Mouse (Mus musculus) WW6 (cell line): ENCODE measurements at regions not wholly inside any gene's neighbourhood (a gene's known extent, or its start where the extent isn't known, plus 50 kb on each side); places are given as distances from the start of the nearest gene placed in this dataset.

ENCODE experiments used
- DNase-seq: peaks from one replicate; pipeline ENCODE4 v3.0.0-alpha.2; 2013; ENCODE audit warnings: low read depth, low spot score

DNA sequence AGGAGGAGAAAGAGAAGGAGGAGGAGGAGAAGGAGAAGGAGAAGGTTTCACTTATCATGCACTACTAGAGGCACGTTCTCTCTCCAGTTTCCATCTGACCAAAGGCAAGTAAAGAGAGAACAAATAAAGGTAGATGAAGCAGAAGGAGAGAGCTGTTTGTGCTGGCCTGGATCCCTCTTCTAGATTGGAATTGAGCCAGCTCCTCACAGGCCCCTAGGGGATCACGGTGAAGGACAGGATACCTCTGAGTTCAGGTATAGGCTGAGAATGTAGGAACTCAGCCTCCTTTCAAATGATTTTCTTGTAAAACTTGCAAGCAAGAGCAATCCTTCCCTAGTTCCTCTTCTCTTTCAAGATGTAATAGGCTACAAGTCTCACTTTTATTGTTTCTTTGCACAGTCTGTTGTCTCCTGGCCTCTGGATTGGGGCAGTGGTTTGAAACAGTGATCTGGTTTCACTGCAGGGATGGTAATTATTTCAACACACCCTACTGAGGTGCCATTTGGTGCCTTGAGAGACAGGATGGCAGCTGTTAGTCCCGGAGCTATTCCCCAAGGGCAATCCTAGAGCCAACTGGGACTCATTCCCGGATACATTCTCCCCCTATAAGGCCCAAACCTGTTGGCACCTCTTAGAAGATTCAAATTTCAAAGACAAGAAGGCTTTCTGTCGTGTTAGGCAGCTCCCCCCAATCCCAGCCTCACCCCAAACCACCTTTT is 134.8 kb downstream of the Gm9817 start:
- DNase-seq, result no peak

DNA sequence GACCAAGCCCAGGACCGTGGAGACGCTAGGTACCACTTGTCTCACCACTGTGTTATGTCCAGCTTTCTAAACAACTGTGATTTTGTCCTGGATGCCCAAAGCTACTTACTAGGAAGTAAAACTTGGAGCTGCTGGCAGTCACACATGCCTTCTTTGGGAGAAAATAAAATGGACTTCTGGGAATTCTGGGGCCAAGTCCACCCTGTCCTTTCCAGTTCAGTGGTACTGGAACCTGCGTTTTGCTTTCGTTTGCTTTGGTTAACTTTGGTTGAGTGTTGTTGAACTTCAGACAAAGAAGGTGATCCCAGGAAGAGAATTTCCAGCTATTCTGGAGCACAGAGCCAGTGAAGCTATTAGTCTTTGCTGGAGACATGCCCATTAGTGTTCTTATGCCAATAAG is 139.8 kb downstream of the Gm9817 start:
- DNase-seq, result no peak

DNA sequence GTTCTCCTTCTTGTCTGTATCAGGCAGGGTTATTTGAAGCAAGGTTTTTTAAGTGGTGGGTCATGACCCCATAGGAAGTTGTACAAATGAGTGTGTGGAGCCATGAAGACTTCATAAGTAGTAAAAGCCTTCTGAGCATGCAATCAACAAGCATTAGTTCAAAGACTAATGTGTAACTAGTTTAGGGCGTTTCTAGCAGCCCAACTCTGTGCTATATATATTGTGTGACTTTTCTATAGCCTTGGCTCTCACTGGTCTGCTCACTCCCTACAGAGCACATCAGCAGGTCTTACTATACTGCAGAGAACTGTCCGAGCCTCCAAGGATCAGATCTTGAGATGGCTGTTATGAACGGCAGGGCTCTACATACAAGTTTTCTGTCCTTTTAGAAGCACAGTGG is 141.2 kb downstream of the Gm9817 start:
- DNase-seq, result no peak

DNA sequence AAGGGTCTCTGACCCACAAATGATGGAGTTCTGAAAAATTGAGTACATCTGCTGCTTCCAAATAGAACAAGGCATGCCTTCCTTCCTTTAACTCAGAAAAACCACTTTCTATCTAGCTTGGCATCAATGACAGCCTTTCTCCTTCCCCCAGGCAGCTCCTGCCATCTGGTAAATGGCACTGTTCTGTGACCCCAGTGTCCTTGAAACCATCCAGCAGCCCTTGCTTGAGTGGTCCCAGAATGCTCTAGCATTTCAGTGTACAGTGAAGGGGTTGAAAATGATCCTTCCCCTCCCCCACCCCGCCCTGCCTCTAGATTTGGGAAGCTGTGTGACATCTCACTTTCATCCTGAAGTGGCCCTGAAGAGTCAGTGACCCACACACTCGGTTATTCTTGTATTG is 152.3 kb downstream of the Gm9817 start:
- no peak for DNase-seq

DNA sequence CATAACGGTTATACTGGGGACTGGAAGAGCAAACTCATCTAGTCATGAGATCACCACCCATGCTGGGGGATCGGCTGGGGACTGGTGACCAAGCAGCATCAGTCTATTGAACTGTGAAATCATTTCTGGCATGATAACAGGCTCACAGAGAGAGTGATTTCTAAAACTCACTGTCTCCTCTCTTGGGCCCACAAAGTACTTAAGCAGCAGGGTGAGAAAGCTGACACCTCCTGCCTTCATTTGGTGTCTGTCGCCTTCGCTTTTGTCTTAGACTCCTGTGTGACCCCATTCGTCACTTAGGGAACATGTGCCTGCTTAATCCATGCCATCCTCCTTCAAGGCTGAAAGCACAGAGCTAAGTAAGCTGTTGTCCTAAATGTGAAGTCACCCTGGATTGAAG is 154.3 kb upstream of the Mylip start:
- no peak for DNase-seq

DNA sequence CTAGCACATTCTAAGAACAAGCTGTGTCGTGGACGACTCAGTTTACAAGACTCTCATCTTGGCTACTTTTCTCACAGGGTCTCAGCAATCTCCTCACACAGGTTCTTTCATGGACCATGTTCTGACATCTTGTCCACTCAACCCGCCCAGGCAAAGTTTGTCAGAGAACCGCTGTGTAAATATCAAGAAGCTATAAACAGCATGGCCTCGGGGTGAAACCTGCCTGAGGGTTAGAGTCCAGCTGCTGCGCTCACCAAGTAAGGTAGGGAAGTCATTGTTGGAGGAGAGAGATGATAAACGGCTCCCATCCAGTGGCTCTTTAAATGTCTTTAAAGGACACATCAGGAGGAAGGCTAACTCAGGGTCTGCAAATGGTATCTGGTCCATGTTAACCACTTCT is 151.3 kb upstream of the Mylip start:
- DNase-seq, result no peak

DNA sequence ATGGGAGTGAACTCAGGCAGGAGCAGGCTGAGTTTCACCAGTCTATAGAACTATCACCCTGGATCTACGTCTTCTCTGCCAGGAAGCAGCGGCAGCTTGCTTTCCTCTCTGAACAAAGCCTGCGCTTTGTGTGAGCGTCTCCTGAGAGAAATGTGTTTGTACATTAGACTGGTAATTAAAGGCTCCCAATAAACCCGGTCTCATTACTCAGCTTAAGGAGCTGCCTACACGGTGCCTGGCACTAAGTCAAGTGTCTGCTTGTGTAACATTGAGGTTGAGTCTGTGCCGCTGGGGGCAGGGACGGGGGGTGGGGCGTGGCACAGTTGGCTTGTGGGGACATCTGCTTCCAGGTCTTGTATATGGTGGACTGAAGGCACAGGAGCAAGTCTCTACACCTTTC is 150.4 kb upstream of the Mylip start:
- DNase-seq, result no peak

DNA sequence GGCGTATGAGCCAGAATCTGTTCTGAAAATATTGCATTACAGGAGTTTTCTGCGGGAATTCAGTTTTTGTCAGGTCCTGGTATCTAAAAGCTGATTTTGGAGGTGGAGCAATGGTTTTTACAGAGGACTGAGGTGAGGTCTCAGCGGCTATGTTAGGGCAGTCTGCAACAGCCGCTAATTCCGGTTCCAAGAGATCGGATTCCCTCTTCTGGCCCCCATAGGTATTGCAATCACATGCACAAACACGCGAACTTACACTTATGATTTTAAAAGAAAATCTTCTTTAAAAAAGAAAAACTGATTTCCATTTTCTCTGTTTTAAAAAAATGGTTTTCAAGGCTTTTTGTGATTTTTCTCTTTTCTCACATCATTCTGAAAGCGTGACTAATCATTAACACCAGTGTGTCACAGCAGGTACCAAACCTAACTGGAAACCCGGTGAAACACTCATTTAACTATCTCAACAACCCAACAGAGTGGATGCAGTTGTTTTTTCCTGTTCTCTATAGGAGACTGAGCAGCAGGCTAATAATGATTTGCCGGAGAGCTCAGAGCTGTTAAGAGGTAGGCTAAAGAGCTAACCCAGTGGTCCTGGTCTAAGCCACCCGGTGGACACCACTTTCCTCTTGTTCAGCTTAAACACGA is 149.4 kb upstream of the Mylip start:
- no peak for DNase-seq

DNA sequence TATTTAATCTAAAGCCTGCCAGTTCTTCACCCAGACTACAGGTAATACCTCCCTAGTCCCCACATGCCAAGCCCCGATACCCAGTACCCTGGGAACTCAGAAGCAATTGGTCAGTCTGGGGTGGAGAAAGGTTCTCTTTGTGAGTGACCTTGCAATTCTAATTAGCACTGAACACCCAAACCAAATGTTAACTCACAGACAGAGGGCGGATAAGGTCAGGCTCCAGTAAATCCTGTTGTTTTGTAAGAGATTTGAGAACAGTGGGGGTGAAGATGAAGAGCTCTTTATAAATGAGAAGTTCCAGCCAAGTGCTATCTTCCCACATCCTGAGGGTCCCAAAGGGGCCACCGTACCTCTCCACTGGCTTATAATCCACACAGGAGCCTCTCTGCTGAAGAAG is 147.3 kb upstream of the Mylip start:
- no peak for DNase-seq

DNA sequence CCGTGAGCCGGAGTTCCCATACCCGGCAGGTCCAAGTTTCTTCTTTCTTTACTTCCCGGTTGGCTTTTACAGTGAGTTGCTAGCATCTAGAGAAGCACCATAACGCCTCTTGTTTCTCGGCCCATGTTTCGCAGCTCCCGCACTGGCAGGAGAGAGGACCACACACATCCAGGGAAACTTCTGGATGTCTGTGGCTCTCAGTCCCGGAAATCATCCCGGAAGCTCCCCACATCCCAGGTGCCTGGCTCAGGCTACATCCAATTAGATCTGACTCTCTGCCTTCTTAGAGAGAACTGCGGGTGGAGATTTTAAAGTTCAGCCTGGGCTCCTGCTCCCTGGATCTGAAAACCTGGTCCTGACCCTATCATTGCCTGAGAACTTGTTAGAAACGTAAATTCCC is 146.8 kb upstream of the Mylip start:
- DNase-seq, result no peak

DNA sequence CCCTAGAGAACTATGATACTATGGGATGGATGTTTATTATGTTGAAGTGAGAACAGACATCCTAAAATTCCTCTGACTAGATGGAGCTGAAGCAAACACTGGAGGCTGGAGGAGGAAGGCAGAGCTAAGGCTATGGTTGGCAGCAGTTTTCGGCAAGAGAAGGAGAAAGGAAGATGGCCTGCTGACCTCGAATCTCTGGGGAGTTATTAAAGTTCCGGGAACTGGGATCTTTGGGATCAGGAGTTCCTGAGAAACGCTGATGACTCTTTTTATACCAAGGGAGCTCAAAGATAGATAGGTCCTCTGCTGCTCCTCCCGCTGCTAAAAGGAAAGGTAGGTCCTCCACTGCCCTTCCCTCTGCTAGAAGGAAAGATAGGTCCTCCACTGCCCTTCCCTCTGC is 143.9 kb upstream of the Mylip start:
- DNase-seq, result no peak

DNA sequence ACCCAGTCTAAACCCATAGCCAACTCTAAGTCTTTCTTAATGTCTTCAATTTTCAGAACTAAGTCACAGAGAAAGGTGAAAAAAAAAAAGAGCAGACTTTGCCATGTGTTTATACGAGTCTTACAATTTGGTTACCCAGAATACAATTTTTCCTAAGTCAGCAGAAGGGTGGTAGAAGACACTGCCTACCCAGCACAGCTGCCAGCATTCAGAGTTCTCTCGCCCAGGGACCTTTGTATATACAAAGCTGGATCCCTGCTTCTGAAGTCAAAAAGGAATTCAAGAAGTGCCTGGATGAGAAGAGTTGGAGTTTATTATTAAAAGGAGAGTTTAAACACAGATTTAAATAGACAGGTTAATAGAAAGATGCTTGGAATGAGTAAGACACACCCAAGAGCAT is 143.2 kb upstream of the Mylip start:
- DNase-seq, result no peak

DNA sequence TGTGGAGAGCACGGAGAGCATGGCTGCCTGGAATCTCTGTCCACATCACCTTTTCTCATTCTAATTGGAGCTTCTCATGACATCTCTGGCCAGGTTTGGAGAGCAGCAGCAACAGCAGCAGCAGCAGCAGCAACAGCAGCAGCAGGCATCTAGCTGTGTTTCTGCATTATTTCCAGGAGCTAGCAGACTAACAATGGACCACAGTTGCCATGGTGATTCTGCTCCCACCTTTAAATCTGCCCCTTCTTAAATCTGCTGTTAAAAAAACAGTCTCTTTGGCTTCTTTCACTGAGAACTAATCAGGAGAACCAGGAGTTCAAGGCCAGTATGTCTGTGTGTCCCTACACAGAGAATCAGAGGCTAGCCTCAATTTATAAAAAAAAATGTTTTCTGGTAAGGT is 139.5 kb upstream of the Mylip start:
- DNase-seq, result no peak

DNA sequence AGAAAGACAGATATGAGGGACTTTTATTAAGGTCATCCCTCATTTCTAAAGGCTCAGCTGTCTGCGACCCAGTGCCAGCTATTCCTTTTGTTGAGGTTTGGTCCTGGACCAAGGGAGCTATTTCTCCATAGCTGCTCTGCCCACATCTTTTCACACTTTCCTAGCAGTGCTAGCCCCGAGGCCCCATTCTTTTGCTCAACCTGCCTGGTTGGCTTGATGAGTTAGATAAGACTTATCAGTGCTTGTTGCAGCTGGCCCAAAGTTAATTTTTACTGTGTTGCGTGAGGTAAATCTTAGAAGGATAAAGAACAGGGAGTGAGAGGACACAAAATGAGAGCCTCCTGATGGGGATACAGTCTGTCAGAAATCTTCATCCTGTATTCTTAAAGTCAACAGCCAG is 138.5 kb upstream of the Mylip start:
- DNase-seq, result no peak

DNA sequence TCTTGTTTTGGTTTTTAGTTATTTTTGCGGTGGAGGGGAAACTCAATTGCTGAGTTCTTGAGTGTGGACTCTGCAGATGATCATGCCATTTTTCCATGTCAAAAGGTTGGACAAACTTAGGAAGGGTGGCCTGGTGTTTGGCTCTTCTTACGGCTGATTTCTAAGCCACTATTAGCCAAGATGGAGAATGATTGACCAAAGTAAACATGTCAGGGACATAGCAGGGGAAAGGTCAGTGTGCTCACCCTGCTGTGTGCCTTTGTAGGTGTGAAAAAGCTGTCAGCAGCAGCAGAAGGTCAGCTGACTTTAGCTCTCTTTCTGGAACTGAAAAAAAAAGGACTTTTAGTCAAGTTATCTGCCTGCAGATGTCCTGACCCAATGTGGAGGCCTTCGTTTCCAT is 137.4 kb upstream of the Mylip start:
- no peak for DNase-seq

DNA sequence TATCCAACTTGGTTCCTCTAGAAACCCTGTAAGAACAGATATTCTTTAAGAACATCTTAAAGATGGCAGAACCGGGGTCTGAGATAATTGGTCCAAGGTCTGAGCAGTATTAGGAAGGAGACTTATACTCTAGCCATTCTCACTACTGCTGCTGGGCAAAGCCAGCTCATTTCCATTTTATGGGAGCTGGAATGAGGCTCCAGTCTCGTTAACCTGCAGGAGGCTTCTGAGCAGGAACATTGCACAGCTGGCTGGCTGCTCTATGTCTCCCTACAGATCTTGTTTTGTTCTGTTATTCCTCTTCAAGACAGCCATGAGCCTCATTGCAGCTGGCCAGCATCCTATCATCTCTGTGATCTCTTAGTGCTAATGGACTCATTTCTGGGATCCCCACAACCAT is 136.3 kb upstream of the Mylip start:
- no peak for DNase-seq

DNA sequence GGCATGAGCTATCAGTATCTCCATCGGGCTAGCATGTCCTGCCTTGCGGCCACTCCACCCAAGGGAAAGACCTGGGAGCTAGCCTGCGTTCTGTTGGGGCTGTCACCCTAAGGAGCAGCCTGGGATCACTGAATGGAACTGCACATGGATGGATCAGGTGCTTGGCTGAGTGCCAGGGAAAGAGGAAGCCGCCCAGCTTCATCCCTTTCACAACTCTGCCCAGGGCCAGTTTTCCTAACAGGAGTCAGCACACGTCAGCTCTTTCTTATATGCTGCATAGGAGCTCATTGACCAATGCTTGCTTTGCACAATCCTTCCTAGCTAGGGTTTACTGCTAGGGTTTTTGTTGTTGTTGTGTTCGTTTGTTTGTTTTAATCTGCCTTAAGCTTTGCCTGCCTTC is 134.3 kb upstream of the Mylip start:
- no peak for DNase-seq

DNA sequence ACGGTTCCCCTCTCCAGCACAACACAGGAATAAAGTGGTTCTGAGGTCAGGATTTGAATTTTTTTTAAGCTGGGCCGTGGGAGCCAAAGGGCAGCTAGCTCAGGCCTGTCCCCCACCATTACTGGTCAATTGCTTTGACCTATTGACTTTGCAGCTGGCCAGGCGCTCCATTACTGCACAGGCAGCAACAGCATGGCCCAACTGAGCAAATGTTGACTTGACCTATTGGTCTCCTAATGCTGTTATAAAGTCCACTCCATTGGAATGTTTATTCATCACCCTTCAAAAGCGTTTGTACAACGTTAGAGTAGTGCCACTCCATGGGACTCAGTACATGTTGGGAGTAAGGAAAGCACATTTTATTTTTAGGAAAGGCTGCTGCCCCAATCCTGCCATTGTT is 127.5 kb upstream of the Mylip start:
- no peak for DNase-seq

DNA sequence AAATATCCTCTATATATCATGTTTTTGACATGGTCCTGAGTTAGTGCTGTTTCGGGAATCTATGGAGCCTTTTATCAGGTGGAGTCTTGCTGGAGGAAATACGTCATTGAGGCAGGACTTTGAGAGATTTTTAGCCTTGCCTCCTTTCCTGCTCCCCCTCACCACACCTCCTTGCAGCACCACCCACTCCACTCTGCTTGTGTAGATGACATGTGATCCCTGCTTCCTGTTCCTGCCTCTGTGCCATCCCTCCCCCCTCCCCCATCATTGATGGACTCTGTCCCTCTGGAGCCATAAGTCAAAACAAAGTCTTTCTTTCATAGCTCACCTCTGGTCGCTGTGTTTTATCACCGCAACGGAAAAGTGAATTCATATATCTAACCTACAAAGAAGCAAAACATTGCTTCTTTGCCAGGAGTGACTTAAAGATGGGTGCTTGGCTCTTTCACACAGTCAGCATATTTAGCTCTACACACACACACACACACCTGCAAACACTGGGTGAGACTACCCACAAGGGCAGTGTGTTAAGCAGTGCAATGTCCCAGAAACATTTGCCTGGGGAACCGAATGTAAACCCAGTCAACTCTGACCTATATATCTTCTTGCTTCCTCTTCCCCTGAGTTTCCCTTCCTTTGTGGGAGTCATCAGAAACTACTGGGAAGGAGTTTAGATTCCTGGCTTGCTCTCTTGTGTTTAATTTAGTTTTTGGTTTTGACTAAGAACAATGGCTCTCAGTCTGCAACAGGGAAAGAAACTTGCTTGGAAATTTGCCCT is 123.1 kb upstream of the Mylip start:
- no peak for DNase-seq

DNA sequence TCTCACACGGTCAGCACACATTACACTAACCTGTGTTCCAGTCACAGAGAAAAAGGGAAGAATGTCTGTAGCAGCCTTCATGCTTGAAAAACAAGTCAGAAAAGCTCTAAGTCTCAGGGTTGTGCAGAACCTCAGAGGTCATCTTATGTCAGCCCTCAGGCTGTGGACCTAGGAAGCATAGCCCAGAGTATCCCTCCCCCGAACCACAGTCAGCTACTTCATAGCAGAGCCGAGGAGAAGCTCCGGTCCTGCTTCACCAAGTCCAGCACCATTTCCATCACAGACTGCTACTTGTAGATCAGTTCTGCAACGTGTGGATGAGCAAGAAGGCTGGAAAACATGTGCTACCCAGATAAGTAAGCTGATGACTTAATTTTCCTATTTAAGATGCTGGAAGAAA is 122.1 kb upstream of the Mylip start:
- no peak for DNase-seq

DNA sequence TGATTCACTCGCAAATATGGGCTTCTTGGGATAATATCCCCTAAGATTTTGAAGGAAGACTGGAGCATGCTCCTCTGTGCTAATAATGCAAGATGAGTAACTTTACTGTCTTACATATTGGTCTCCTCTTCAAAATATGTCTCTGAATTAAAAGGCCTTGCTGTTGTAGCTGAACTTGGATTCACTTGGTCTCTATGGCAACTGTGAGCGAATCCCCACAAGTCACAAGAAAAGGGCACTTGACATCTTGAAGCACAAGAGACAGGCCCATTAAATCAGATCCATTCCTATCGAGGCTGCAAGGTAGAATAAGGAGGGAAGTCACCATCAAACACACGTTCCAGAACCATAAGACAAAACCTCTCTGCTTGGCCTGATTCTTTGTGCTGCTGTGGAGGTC is 121.6 kb upstream of the Mylip start:
- DNase-seq, result no peak

DNA sequence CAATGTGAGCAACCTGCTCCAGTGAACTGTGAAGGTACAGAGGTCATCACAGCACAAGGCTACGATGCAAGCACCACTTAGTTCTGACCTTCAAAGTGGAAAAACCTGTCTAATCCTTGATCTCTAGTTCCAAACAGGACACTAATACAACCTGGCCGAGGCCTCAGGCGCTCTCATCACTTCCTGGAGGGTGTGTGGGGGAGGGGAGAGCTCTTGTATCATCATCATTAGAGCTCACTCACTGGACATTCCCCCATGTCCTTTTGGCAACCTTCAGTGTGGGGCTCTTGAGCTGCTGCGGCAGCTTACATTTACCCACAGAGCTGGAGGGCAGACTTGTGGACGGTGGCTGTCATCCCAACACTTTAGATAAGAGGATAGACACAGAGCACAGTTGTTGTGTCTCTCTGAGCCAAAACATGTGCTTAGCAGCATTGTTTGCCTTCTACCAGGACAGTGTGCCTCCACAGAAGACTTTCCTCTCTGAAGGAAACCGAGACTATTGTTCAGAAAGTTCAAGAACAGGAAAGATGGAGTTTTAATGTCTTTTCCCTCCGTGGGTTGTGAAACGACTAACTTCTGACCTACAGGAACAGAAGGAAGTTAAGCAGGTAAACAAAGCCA is 115.2 kb upstream of the Mylip start:
- no peak for DNase-seq

DNA sequence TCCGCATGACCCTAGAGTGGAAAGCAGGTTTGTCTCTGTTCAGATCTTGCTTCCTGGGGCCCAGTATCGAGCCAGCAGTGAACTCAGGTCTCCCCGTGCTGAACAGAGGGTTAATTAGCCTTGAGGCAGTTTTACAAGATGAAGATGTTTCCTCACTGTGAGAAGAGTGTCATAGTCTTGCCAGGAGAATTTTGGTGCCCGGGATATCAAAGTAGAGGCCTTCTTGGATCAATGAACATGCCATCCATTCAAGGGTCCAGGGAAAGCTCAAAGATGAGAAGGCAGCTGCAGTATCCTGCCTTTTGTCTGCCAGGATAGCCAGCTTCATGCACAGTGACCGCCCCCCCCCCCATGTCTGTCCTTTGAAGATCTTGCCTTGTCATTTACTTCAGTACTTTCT is 114.2 kb upstream of the Mylip start:
- DNase-seq, result no peak
